Mouse (Mus musculus) forebrain, embryonic 14.5 days (tissue): ENCODE results near the gene Gipc1. TPM values are rescaled to one million over a fixed set of nuclear protein-coding genes. Genes with fewer than 3 reads are reported as not detected.

ENCODE experiments used
- ATAC-seq: fragments of 200-750 bp; cut with Nextera tagmentation; 2 replicates; pipeline ENCODE4 v1.8.0; 2017; ENCODE audit warnings: mild to moderate bottlenecking, moderate library complexity
- DNase-seq: peaks from one replicate; pipeline ENCODE4 v3.0.0-alpha.2; 2015; ENCODE audit warnings: low spot score
- H3K27ac ChIP-seq: fragments of 300-500 bp; sonication (generic); 2 replicates; pipeline ENCODE4 v1.5.1; 2014; ENCODE audit warnings: low read depth, mild to moderate bottlenecking, control low read depth, low read length, moderate library complexity
- H3K27me3 ChIP-seq: fragments of 300-500 bp; sonication (generic); replicated peaks from 2 replicates; pipeline ENCODE4 v1.6.1; 2014; ENCODE audit warnings: low read length, control low read depth, mixed read lengths; ENCODE audit not compliant: control insufficient read depth, insufficient read depth
- H3K36me3 ChIP-seq: fragments of 300-500 bp; sonication (generic); 2 replicates; pipeline ENCODE4 v1.6.1; 2014; ENCODE audit warnings: low read length, control low read depth; ENCODE audit not compliant: control insufficient read depth, insufficient read depth
- H3K4me1 ChIP-seq: fragments of 300-500 bp; sonication (generic); 2 replicates; pipeline ENCODE4 v1.6.1; 2014; ENCODE audit warnings: antibody characterized with exemption, low read length, control low read depth; ENCODE audit not compliant: control insufficient read depth, insufficient read depth
- H3K4me2 ChIP-seq: fragments of 300-500 bp; sonication (generic); 2 replicates; pipeline ENCODE4 v1.6.1; 2014; ENCODE audit warnings: mild to moderate bottlenecking, control low read depth, low read length
- H3K4me3 ChIP-seq: fragments of 300-500 bp; sonication (generic); 2 replicates; pipeline ENCODE4 v1.5.1; 2014; ENCODE audit warnings: low read depth, low read length, control low read depth
- H3K9ac ChIP-seq: fragments of 300-500 bp; sonication (generic); 2 replicates; pipeline ENCODE4 v1.6.1; 2014; ENCODE audit warnings: mild to moderate bottlenecking, low read length, control low read depth, moderate library complexity
- H3K9me3 ChIP-seq: fragments of 300-500 bp; sonication (generic); replicated peaks from 2 replicates; pipeline ENCODE4 v1.6.1; 2016; ENCODE audit warnings: low read length, control low read depth, mixed read lengths; ENCODE audit not compliant: control insufficient read depth
- WGBS: fragments of 180-500 bp; shearing (Covaris S2); extraction: QIAGEN DNeasy Blood & Tissue Kit; methylation state at CpG from one replicate; pipeline ENCODE4 v1.1.7; 2014; 5-methylcytosine and 5-hydroxymethylcytosine counted together
- polyA plus RNA-seq: library from polyadenylated mRNA; unstranded; fragments of >200 nt; fragmentation: Nextera tagmentation; extraction: Ambion mirVana; gene quantifications from 2 replicates; pipeline ENCODE4 v1.2.1, GENCODE M21; 2014

Gene Gipc1
- polyA plus RNA-seq, 1 experiment from 2014 or later: 108 TPM

DNA sequence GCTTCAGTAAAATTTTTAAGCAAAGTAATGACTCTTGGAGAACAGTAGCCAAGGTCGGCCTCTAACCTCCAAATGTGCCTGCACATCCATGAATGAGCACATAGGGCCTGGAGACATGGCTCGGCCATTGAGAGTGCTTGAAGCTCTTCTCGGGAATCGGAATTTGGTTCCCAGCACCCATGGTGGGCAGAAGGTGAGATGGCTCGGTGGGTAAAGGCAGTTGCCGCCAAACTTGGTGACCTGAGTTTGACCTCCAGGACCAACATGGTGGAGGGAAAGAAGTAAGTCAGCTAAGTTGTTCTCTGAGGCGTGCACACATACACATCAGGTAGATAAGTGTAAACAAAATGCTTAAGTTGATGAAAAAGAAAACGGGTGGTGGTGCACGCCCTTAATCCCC, 3.6 kb downstream of the Gipc1 start:
- H3K9ac ChIP-seq: no peak overlapping the region
- H3K9me3 ChIP-seq: no peaks in the 10 kb centered on the region
- H3K4me1 ChIP-seq: peaks cover 16% of the 10 kb centered on the region
- H3K27ac ChIP-seq: no peak overlapping the region
- ATAC-seq (no peak), DNase-seq (no peak)
- H3K27me3 ChIP-seq: no peaks in the 10 kb centered on the region
- H3K36me3 ChIP-seq: peaks cover 11% of the 10 kb centered on the region; the same call in 1 of the 2 replicates
- 90% methylated on average over 9 of the region's 9 CpGs for WGBS
- H3K4me3 ChIP-seq: no peak overlapping the region
- no peak overlapping the region for H3K4me2 ChIP-seq

DNA sequence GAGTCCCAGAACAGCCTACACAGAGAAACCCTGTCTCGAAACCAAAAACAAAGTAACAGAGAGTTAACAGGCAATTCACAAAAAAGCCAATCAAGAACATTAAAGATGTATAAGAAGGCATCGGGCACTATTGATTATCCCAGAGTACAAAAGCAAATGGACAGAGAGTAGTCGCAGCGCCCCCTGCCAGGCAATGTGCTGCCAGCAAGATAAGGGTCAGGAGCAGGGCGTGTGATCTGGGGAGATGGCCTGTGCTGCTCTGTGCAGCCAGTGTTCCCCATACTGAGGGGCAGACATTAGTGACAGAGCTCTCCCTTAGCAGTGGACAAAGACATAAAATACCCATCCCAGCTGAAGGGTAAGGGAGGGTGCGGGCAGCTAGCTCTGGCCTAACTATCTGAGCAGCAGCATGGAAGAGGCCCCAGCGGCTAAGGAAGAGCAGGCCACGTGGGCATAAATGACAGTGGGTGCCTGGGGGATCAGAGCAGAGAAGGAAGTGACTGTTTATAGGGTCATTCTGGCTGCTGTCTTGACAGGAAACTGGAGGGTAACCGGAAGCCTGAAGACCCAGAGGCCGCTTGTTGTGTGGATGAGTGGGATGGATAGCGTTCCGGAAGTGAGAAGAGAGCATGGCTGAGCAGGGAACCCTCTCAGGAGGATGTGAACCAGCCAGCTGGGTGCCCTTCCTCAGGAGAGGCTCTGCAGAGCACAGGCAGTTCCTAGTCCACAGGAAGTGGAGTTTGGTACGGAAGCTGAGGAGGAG, 4.2 kb downstream of the Gipc1 start:
- no peak for DNase-seq
- ATAC-seq: no peak
- Histone ChIP-seq H3K4me1 (peaks cover 18% of the 10 kb centered on the region), H3K27ac (no peak overlapping the region), H3K4me2 (no peak overlapping the region), H3K27me3 (no peaks in the 10 kb centered on the region), H3K9me3 (no peaks in the 10 kb centered on the region), H3K4me3 (no peak overlapping the region), H3K36me3 (peaks cover 11% of the 10 kb centered on the region; the same call in 1 of the 2 replicates), H3K9ac (no peak overlapping the region)
- 86% methylated on average over 13 of the region's 13 CpGs for WGBS

DNA sequence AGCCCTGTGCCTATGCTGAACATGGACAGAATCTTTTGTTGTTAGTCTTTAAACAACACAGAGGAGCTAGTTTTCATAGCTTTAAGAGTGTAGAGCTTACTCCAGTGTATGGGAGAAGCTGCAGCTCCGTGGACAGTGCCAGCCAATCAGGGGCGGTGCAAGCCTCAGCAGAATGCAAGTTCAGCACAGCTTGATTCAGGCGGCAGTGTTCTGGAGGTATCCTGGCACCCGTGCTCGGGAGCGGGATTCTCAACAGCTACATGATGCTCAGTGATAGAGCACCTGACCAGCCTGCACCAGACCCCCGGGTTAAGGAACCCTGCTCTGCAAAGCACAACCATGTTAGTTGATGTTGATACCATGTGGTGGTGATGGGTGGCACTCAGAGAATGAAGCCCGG, 8.1 kb downstream of the Gipc1 start:
- 0 out of 2 replicates have a peak overlapping the region, but pooled peaks have one; percentile 2 for H3K4me2 ChIP-seq
- peak overlapping the region; percentile 35 for H3K9ac ChIP-seq
- H3K4me1 ChIP-seq: peaks cover 9% of the 10 kb centered on the region
- peaks cover 23% of the 10 kb centered on the region for H3K36me3 ChIP-seq
- DNase-seq (peak; percentile 49), ATAC-seq (peak; percentile 27; the same call in 1 of the 2 replicates)
- no peak overlapping the region for H3K4me3 ChIP-seq
- peak overlapping the region; percentile 10; the same call in 1 of the 2 replicates for H3K27ac ChIP-seq
- no peaks in the 10 kb centered on the region for H3K27me3 ChIP-seq
- 8% methylated on average over 8 of the region's 8 CpGs for WGBS
- H3K9me3 ChIP-seq: no peaks in the 10 kb centered on the region

DNA sequence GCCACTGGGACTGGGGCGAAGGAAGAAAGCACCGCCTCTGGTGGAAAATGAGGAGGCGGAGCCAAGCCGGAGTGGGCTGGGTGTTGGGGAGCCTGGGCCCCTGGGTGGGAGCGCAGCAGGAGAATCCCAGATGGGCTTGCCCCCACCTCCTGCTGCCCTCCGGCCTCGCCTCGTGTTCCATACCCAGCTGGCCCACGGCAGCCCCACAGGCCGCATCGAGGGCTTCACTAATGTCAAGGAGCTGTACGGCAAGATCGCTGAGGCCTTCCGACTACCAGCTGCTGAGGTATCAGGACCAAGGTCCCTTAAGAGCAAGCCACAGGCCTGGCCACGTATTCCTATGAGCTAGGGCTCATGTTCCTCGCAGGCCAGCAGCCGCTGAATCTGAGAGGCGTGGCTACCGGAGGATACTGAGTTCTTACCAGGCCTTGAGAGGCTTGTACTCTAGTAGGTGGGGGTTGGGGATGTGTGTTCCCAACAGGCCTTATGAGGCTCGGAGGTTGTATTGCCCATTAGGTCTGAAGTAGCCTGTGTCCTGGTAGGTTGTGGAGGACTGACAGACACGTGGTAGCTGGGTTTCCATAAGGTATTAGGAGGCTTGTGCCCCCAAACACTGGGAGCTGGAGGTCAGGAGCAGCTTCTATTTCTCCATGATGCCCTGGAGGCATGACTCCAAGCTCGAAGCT, 8.7 kb downstream of the Gipc1 start:
- no peak overlapping the region for H3K4me3 ChIP-seq
- peak overlapping the region; percentile 2; the same call in 1 of the 2 replicates for H3K4me2 ChIP-seq
- H3K27ac ChIP-seq: peak overlapping the region; percentile 10; the same call in 1 of the 2 replicates
- H3K36me3 ChIP-seq: peaks cover 23% of the 10 kb centered on the region
- DNase-seq (no peak), ATAC-seq (0 out of 2 replicates have a peak, but pooled peaks have one; percentile 6)
- H3K27me3 ChIP-seq: no peaks in the 10 kb centered on the region
- peaks cover 9% of the 10 kb centered on the region for H3K4me1 ChIP-seq
- H3K9ac ChIP-seq: peak overlapping the region; percentile 35; the same call in 1 of the 2 replicates
- H3K9me3 ChIP-seq: no peaks in the 10 kb centered on the region
- 17% methylated on average over 22 of the region's 22 CpGs for WGBS

DNA sequence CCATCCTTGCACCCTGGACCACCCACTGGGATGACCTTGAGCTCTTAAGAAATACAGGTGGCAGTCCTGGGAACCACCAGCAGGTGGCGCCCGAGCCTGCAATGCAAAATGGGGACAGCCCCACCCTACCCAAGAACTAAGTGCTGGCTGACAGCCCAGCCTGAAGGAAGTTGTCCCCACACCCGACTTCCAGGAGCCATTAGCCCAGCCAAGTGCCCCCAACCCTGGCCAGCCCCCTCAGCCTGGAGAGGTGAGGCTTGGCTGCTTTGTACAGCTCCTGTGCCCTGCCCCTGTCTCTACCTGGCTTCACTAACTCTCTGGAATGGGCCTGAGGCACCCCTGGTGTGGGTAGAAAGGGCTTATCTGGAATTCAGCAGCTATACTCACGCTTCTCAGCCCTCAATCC, 9.9 kb downstream of the Gipc1 start:
- H3K9me3 ChIP-seq: no peaks in the 10 kb centered on the region
- no peak overlapping the region for H3K4me3 ChIP-seq
- H3K36me3 ChIP-seq: peaks cover 23% of the 10 kb centered on the region
- no peak overlapping the region for H3K9ac ChIP-seq
- H3K27me3 ChIP-seq: no peaks in the 10 kb centered on the region
- H3K4me2 ChIP-seq: no peak overlapping the region
- peak; percentile 38 for ATAC-seq
- WGBS: 11% methylated on average over 4 of the region's 4 CpGs
- DNase-seq: peak; percentile 91
- no peak overlapping the region for H3K27ac ChIP-seq
- H3K4me1 ChIP-seq: peaks cover 14% of the 10 kb centered on the region

- no peak for DNase-seq
- Histone ChIP-seq H3K9me3 (no peaks in the 10 kb centered on the region), H3K4me3 (no peak overlapping the region), H3K36me3 (peaks cover 11% of the 10 kb centered on the region), H3K27me3 (no peaks in the 10 kb centered on the region), H3K27ac (no peak overlapping the region), H3K4me1 (peaks cover 21% of the 10 kb centered on the region), H3K4me2 (no peak overlapping the region), H3K9ac (no peak overlapping the region)
- no peak for ATAC-seq
- WGBS: 87% methylated on average over 13 of the region's 13 CpGs
These were observed 11.6 kb downstream of the Gipc1 start for GRCm38 (mm10) chr8:83664096-83664495.

GRCm38 (mm10) chr8:83664931-83665625, 12.6 kb downstream of the Gipc1 start:
- Histone ChIP-seq H3K36me3 (peaks cover 19% of the 10 kb centered on the region), H3K27ac (no peak overlapping the region), H3K27me3 (no peaks in the 10 kb centered on the region), H3K4me1 (peaks cover 21% of the 10 kb centered on the region), H3K4me3 (no peak overlapping the region), H3K9ac (no peak overlapping the region), H3K9me3 (no peaks in the 10 kb centered on the region), H3K4me2 (no peak overlapping the region)
- no peak for ATAC-seq
- no peak for DNase-seq
- 26% methylated on average over 2 of the region's 2 CpGs for WGBS

GRCm38 (mm10) chr8:83665969-83666865, 13.7 kb downstream of the Gipc1 start, which contains the start of gene Ptger1:
Ptger1 (plus strand) TSS chr8:83666678.
- Histone ChIP-seq H3K36me3 (peaks cover 30% of the 10 kb centered on the region), H3K4me1 (peaks cover 13% of the 10 kb centered on the region), H3K9me3 (no peaks in the 10 kb centered on the region), H3K27me3 (no peaks in the 10 kb centered on the region), H3K4me3 (no peak within 1 kb of the TSS), H3K27ac (no peak within 1 kb of the TSS), H3K4me2 (no peak within 1 kb of the TSS), H3K9ac (0 out of 2 replicates have a peak within 1 kb of the TSS, but pooled peaks have one; percentile 18)
- no peak for ATAC-seq
- WGBS: 41% methylated on average over 14 of the region's 14 CpGs
- DNase-seq: no peak
